Mouse (Mus musculus): Measurements from ENCODE around the gene Foxn1.

DNA sequence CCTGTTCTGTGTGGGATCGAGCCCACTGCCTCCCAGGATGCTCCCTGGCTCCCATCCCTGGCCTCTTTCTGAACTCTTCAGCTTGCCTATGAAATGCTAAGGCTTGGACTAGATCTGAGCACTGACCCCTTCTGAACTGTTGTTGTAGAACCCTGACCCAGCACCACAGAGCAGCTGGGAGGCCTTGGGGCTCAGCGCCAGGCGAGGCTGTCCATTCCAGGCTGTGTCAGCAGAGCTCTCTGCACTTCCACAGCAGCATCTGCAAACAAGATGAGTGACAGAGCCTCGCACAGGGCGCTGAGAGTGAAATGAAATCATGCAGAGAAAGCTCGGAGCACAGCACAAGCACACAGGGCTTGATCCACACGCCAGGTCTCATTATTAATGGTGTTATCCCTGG lies 13.7 kb downstream of the Foxn1 start:
- TF ChIP-seq GATA1 (IDR thresholded peaks at IDR 0.05; ENCODE audit: borderline replicate concordance, low read length) (no peak), FLI1 (IDR thresholded peaks at IDR 0.05; ENCODE audit: low read length) (no peak)
